ENCODE assay signal across 22 mouse cellular contexts in the genomic region with DNA sequence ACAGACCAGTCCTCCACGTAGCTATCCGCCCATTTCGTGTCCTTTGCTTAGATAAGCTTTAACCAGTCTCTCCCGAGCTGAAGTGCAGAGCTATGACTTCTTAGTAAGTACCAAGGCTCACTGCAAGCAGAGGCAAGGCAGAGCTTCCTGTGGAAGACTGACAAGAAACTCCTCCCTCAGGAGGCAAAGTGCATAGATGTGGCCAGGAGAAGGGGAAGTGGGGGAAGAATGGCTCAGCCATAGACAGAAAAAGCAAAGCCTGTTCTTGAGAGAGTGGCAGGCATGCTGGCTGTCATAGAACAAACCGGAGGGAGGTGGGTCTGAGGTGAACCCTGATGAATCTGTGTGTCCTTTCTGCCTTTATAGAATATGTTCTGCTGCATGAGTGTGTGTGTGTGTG. TPM values are rescaled to one million over a fixed set of nuclear protein-coding genes. Genes with fewer than 3 reads are reported as not detected.
DNase-seq lines count a peak whose midpoint lies in the region; ATAC-seq and TF ChIP-seq lines count a peak whose summit lies in the region.
"Had no signal": no experiment of that assay in that cellular context is flagged by ENCODE, and none has a peak within 500 bp of the region (broad histone marks: within the 10 kb centered on the region; RNA-seq: fewer than 3 reads in every experiment).

No protein-coding gene starts in this region.

- H3K4me2 ChIP-seq in heart, embryonic 16.5 days (ENCODE audit: low read depth, low read length) = no peak overlapping the region
- no peak overlapping the region for H3K4me2 ChIP-seq in limb, embryonic 15.5 days
- H3K4me2 ChIP-seq: heart, embryonic 11.5 days; hindbrain, embryonic 15.5 days; neural tube, embryonic 12.5 days had no signal

- 0 out of 2 replicates have a peak overlapping the region, but pooled peaks have one; percentile 29 for H3K27ac ChIP-seq in heart, embryonic 16.5 days (ENCODE audit: low read length)
- H3K27ac ChIP-seq in MEL (ENCODE audit: control insufficient read depth, low read depth, low read length) = no peak overlapping the region
- peak overlapping the region; percentile 83 for H3K27ac ChIP-seq in limb, embryonic 15.5 days
- H3K27ac ChIP-seq: hindbrain, embryonic 15.5 days; kidney, postnatal 0 days; left cerebral cortex, adult 2 months; neural tube, embryonic 12.5 days had no signal

- H3K36me3 ChIP-seq in heart, embryonic 16.5 days (ENCODE audit: control insufficient read depth, insufficient read depth) = no peaks in the 10 kb centered on the region
- no peaks in the 10 kb centered on the region for H3K36me3 ChIP-seq in MEL (ENCODE audit: control insufficient read depth in 1 of 2, insufficient read depth in 2 of 2, low read length in 2 of 2)
- no peaks in the 10 kb centered on the region for H3K36me3 ChIP-seq in limb, embryonic 15.5 days
- H3K36me3 ChIP-seq: G1E; hindbrain, embryonic 15.5 days; neural tube, embryonic 12.5 days had no signal

- TF ChIP-seq EP300 in MEL (IDR thresholded peaks at IDR 0.05; ENCODE audit: low read depth in 1 of 2, low read length in 2 of 2) = no peak

- TF ChIP-seq CTCF in MEL (IDR thresholded peaks at IDR 0.05 in 2 of 3, conservative IDR thresholded peaks at IDR 0.05 in 1 of 3; ENCODE audit: control insufficient read depth in 1 of 3, insufficient read depth in 1 of 3, low read depth in 2 of 3, low read length in 3 of 3, poor library complexity in 1 of 3, severe bottlenecking in 1 of 3) = no peak

- H3K4me3 ChIP-seq in heart, embryonic 16.5 days (ENCODE audit: low read length) = no peak overlapping the region
- H3K4me3 ChIP-seq in MEL (ENCODE audit: control insufficient read depth in 1 of 2, insufficient read depth in 1 of 2, low read depth in 2 of 2, low read length in 2 of 2) = no peak overlapping the region
- no peak overlapping the region for H3K4me3 ChIP-seq in limb, embryonic 15.5 days
- H3K4me3 ChIP-seq: erythroblast, embryonic 14.5 days; hindbrain, embryonic 15.5 days; left cerebral cortex, adult 2 months; neural tube, embryonic 12.5 days had no signal

- no peak overlapping the region for H3K9ac ChIP-seq in heart, embryonic 16.5 days (ENCODE audit: low read length)
- no peak overlapping the region for H3K9ac ChIP-seq in MEL (ENCODE audit: control insufficient read depth, low read depth, low read length, poor library complexity, severe bottlenecking)
- H3K9ac ChIP-seq in limb, embryonic 15.5 days = no peak overlapping the region
- H3K9ac ChIP-seq: hindbrain, embryonic 15.5 days; neural tube, embryonic 12.5 days had no signal

- no peaks in the 10 kb centered on the region for H3K27me3 ChIP-seq in heart, embryonic 16.5 days (ENCODE audit: control insufficient read depth, insufficient read depth, low read length)
- no peaks in the 10 kb centered on the region for H3K27me3 ChIP-seq in MEL (ENCODE audit: control insufficient read depth in 1 of 2, insufficient read depth in 2 of 2, low read length in 2 of 2)
- H3K27me3 ChIP-seq in limb, embryonic 15.5 days = no peaks in the 10 kb centered on the region
- H3K27me3 ChIP-seq: hindbrain, embryonic 15.5 days; neural tube, embryonic 12.5 days had no signal

- WGBS in heart, embryonic 16.5 days = 27% methylated on average over 5 of the region's 5 CpGs
- 53% methylated on average over 5 of the region's 5 CpGs for WGBS in limb, embryonic 15.5 days

- TF ChIP-seq POLR2A in MEL (IDR thresholded peaks at IDR 0.05; ENCODE audit: control insufficient read depth in 1 of 2, insufficient read depth in 1 of 2, low read depth in 1 of 2, low read length in 2 of 2, poor library complexity in 1 of 2) = no peak

- 0 out of 2 replicates have a peak, but pooled peaks cover 2% of the 10 kb centered on the region for H3K4me1 ChIP-seq in heart, embryonic 16.5 days (ENCODE audit: control insufficient read depth, insufficient read depth, low read length)
- no peaks in the 10 kb centered on the region for H3K4me1 ChIP-seq in MEL (ENCODE audit: control insufficient read depth in 1 of 2, insufficient read depth in 2 of 2, low read length in 2 of 2)
- peaks cover 12% of the 10 kb centered on the region; the same call in 1 of the 2 replicates for H3K4me1 ChIP-seq in limb, embryonic 15.5 days
- H3K4me1 ChIP-seq: hindbrain, embryonic 15.5 days; neural tube, embryonic 12.5 days had no signal

- H3K79me2 ChIP-seq in MEL (ENCODE audit: control insufficient read depth, insufficient read depth, low read length, poor library complexity) = no peaks in the 10 kb centered on the region

- no peak for DNase-seq in heart, adult 9 months (ENCODE audit: low spot score in 2 of 2)
- DNase-seq in 416B (ENCODE audit: low read depth) (peak; percentile 2), MEL (ENCODE audit: low read depth, low spot score) (peak; percentile 4)
- no peak for DNase-seq in embryo, embryonic 10 days (ENCODE audit: low spot score)
- DNase-seq in frontal cortex, postnatal 14 days (ENCODE audit: low spot score in 2 of 2) = no peak
- DNase-seq: adrenal gland, adult 2 months; cerebellum, adult 11 months; cerebellum, postnatal 14 days; kidney, adult 11 months; lung, adult 18-20 months; spleen, adult 18-20 months; thymus, adult 18-20 months had no signal

- ATAC-seq in heart, embryonic 16.5 days (replicated peaks; ENCODE audit: extremely low read depth, insufficient read depth, low FRiP score) = no peak
- ATAC-seq in limb, embryonic 15.5 days (ENCODE audit: insufficient number of reproducible peaks, low FRiP score, low TSS enrichment, low read depth) = no peak
- ATAC-seq: forebrain, embryonic 16.5 days had no signal

- no peaks in the 10 kb centered on the region for H3K9me3 ChIP-seq in heart, embryonic 16.5 days (replicated peaks; ENCODE audit: control insufficient read depth, low read length)
- no peaks in the 10 kb centered on the region for H3K9me3 ChIP-seq in MEL (replicated peaks; ENCODE audit: insufficient read depth, low read length)
- no peaks in the 10 kb centered on the region for H3K9me3 ChIP-seq in limb, embryonic 15.5 days
- H3K9me3 ChIP-seq: hindbrain, embryonic 15.5 days; neural tube, embryonic 12.5 days had no signal

- no peak for TF ChIP-seq RAD21 in MEL (IDR thresholded peaks at IDR 0.05; ENCODE audit: low read depth, low read length)

TF ChIP-seq in MEL, 35 proteins besides CTCF, POLR2A, EP300 and RAD21:
- TF ChIP-seq RCOR1 (IDR thresholded peaks at IDR 0.05; ENCODE audit: low read depth, low read length) (no peak), BHLHE40 (IDR thresholded peaks at IDR 0.05; ENCODE audit: borderline replicate concordance, low read depth, low read length) (no peak), MYC (IDR thresholded peaks at IDR 0.05; ENCODE audit: low read depth, low read length) (no peak), MAX (IDR thresholded peaks at IDR 0.05; ENCODE audit: low read length) (no peak), POLR2AphosphoS2 (IDR thresholded peaks at IDR 0.05; ENCODE audit: low read length) (no peak)

RNA-seq across cellular contexts. Expression of a gene that starts 30.2 kb away (rescaled TPM):
- polyA plus RNA-seq in heart, embryonic 16.5 days (2015; fragmentation: Nextera tagmentation; extraction: Ambion mirVana) = 56.7 and 60.1 TPM in 2 replicates
- not detected in 2 replicates for total RNA-seq in MEL (2012; rRNA removed)
- not detected for polyA plus RNA-seq in MEL (2012; ENCODE audit: insufficient read depth in 1 of 2, insufficient read length in 2 of 2, low read depth in 1 of 2, low replicate concordance in 2 of 2, missing spikeins in 1 of 2)
- polyA plus RNA-seq in limb, embryonic 15.5 days (2015; fragmentation: Nextera tagmentation; extraction: Ambion mirVana) = 97.2 and 113 TPM in 2 replicates
- polyA plus RNA-seq: erythroblast, embryonic 14.5 days; G1E had no signal

Comparison
In these comparisons a context has a peak if more than half of its experiments do, and no peak if none do; other contexts are left out.
1. DNase-seq: peak in 416B (single experiment) and MEL (single experiment); none in heart, adult 9 months (0 of 2), embryo, embryonic 10 days (single experiment) and frontal cortex, postnatal 14 days (0 of 2).
2. RNA of a gene that starts 30.2 kb away (polyA plus RNA-seq): 97.2 to 113 TPM in limb, embryonic 15.5 days and 56.7 to 60.1 TPM in heart, embryonic 16.5 days; not detected in MEL; every median in the first group is over 10 times any median in the second.